Mouse (Mus musculus) intestine, postnatal 0 days (tissue): ENCODE data around the gene Bmf. TPM values are rescaled to one million over a fixed set of nuclear protein-coding genes. Genes with fewer than 3 reads are reported as not detected.
"Not testable (repeated sequence)": the region's sequence is repeated elsewhere in the genome, so short reads cannot be mapped to it uniquely, and the experiment has no call there.

Experiments used
- ATAC-seq: fragments of 200-750 bp; cut with Nextera tagmentation; 2 replicates; pipeline ENCODE4 v1.8.0; 2017; ENCODE audit warnings: mild to moderate bottlenecking, moderate TSS enrichment, moderate library complexity
- H3K27ac ChIP-seq: fragments of 300-500 bp; sonication (generic); 2 replicates; pipeline ENCODE4 v1.5.1; 2014; ENCODE audit warnings: mild to moderate bottlenecking, low read depth, low read length, moderate library complexity
- H3K27me3 ChIP-seq: fragments of 300-500 bp; sonication (generic); replicated peaks from 2 replicates; pipeline ENCODE4 v1.6.1; 2014; ENCODE audit warnings: low read length, mixed read lengths; ENCODE audit not compliant: control insufficient read depth, insufficient read depth
- H3K36me3 ChIP-seq: fragments of 300-500 bp; sonication (generic); 2 replicates; pipeline ENCODE4 v1.6.1; 2014; ENCODE audit warnings: mild to moderate bottlenecking, moderate library complexity; ENCODE audit not compliant: control insufficient read depth, insufficient read depth
- H3K4me1 ChIP-seq: fragments of 300-500 bp; sonication (generic); replicated peaks from 2 replicates; pipeline ENCODE4 v1.6.1; 2014; ENCODE audit warnings: antibody characterized with exemption, low read length, mixed read lengths; ENCODE audit not compliant: control insufficient read depth, insufficient read depth
- H3K4me2 ChIP-seq: fragments of 300-500 bp; sonication (generic); replicated peaks from 2 replicates; pipeline ENCODE4 v1.6.1; 2014; ENCODE audit warnings: low read depth, mild to moderate bottlenecking, moderate library complexity
- H3K4me3 ChIP-seq: fragments of 300-500 bp; sonication (generic); 2 replicates; pipeline ENCODE4 v1.5.1; 2014; ENCODE audit warnings: low read depth, low read length
- H3K9ac ChIP-seq: fragments of 300-500 bp; sonication (generic); 2 replicates; pipeline ENCODE4 v1.6.1; 2014; ENCODE audit warnings: mild to moderate bottlenecking, low read depth, low read length
- H3K9me3 ChIP-seq: fragments of 300-500 bp; sonication (generic); 2 replicates; pipeline ENCODE4 v1.6.1; 2016; ENCODE audit warnings: mixed run types; ENCODE audit not compliant: control insufficient read depth
- CTCF ChIP-seq: sonication (generic); IDR thresholded peaks from 2 replicates; pipeline ENCODE4 v1.5.1; 2016; ENCODE audit warnings: low read depth, mild to moderate bottlenecking, control low read depth, antibody characterized with exemption, moderate library complexity
- WGBS: fragments of 180-500 bp; shearing (Covaris S2); extraction: QIAGEN DNeasy Blood & Tissue Kit; methylation state at CpG from one replicate; pipeline ENCODE4 v1.1.7; 2014; 5-methylcytosine and 5-hydroxymethylcytosine counted together
- polyA plus RNA-seq: library from polyadenylated mRNA; unstranded; fragments of >200 nt; fragmentation: Nextera tagmentation; extraction: Ambion mirVana; gene quantifications from 2 replicates; pipeline ENCODE4 v1.2.1, GENCODE M21; 2015

Gene Bmf
- polyA plus RNA-seq, 1 experiment from 2014 or later: 1.4 TPM

DNA sequence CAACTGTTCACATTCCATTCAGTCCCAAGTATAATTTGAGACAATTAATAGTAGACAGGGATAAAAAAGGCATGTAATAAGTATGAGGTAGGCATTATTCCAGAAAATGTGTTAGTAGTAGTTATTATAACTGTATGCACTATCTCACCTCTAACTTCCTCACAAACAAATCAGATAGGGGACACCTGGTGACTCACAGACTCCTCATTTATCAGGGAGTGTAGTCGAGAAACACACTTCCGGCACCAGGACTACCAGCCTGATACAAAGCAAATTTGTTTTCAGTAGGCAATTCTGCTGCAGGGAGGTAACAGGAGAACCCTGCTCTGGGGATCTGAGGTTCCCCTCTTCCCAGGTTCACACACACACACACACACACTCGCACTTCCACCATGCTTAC, 23.6 kb upstream of the Bmf start:
- no peaks in the 10 kb centered on the region for H3K4me1 ChIP-seq
- WGBS: 58% methylated on average over 3 of the region's 3 CpGs
- H3K36me3 ChIP-seq: no peaks in the 10 kb centered on the region
- H3K9me3 ChIP-seq: no peaks in the 10 kb centered on the region
- no peak overlapping the region for H3K4me2 ChIP-seq
- no peaks in the 10 kb centered on the region for H3K27me3 ChIP-seq
- H3K4me3 ChIP-seq: no peak overlapping the region
- H3K27ac ChIP-seq: no peak overlapping the region
- H3K9ac ChIP-seq: no peak overlapping the region
- ATAC-seq: no peak
- no peak for TF ChIP-seq CTCF

DNA sequence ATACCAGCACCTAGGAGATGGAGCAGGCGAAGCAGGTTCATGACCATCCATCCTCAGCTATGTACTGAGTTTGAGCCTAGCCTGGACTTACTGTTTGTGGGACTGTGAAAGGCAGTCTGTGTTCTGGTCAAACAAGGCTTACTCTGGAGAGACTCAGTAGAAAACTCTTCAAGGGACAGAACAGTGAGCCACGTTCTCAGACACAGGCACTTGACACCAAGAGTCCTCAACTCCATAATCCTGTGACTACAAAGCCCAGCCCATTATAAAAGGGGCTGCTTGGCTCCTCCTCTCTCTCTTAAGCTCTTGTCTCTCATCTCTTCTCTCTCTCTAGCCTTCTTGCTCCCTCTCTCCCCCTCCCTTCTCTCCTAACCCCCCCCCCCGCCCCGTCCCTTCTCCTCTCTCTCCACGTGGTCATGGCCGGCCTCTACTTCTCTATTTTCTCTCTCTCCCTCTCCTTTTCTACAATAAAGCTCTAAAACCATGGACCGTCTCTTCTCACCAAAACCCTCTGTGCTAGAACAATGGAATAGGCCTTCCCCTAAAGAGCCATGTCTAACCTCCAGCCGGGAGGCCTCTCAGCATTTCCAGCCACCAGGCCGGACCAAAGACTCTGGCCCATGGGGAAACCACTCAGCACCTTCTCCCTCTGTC, 22.8 kb upstream of the Bmf start:
- Histone ChIP-seq H3K4me2 (no peak overlapping the region), H3K27me3 (no peaks in the 10 kb centered on the region), H3K27ac (no peak overlapping the region), H3K4me3 (no peak overlapping the region), H3K9ac (no peak overlapping the region), H3K9me3 (no peaks in the 10 kb centered on the region), H3K4me1 (no peaks in the 10 kb centered on the region), H3K36me3 (no peaks in the 10 kb centered on the region)
- ATAC-seq: no peak
- no peak for TF ChIP-seq CTCF
- 81% methylated on average over 9 of the region's 9 CpGs for WGBS

DNA sequence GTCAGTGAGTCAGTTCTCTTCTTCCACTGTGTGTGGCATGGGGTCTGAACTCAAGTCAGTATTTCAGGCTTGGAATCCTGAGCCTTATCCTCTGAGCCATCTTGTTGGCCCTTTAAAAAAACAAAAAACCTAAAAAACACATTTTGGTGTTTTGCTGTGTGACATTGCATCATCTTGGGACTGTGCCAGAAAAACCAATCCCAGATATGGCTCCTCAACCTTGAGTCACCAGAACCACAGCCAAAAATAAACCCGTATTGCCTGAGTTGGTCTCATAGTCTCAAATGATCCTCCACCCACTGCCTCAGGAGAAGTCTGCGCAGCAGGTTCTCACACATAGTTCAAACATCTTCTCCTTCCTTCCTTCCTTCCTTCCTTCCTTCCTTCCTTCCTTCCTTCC, 21.5 kb upstream of the Bmf start:
- H3K27ac ChIP-seq: no peak overlapping the region
- 81% methylated on average over 2 of the region's 2 CpGs for WGBS
- no peak for ATAC-seq
- H3K4me1 ChIP-seq: no peaks in the 10 kb centered on the region
- no peak overlapping the region for H3K4me3 ChIP-seq
- H3K4me2 ChIP-seq: no peak overlapping the region
- no peaks in the 10 kb centered on the region for H3K36me3 ChIP-seq
- no peaks in the 10 kb centered on the region for H3K9me3 ChIP-seq
- no peaks in the 10 kb centered on the region for H3K27me3 ChIP-seq
- H3K9ac ChIP-seq: no peak overlapping the region
- TF ChIP-seq CTCF: no peak

DNA sequence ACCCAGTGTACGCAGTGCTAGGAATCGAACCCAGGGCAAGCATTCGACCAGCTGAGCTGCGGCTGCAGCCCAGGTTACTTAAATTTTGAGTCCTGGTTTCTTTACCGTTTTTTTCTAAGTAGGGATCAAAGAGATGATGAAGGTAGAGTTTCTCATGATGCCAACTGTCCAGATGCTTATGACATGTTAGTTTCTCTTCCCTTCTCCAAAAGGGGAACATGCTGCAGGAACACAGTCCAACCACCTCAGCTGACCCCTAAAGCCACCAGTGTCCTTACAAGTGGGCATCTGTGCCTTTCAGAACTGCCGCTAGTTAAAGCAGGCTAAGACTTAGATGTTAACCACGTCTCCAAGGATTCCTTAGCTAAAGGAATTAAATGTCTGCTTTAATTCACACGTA, 17.7 kb upstream of the Bmf start:
- 83% methylated on average over 8 of the region's 8 CpGs for WGBS
- no peak overlapping the region for H3K4me3 ChIP-seq
- TF ChIP-seq CTCF: no peak
- H3K4me2 ChIP-seq: no peak overlapping the region
- H3K9ac ChIP-seq: no peak overlapping the region
- H3K4me1 ChIP-seq: no peaks in the 10 kb centered on the region
- H3K27ac ChIP-seq: no peak overlapping the region
- no peaks in the 10 kb centered on the region for H3K36me3 ChIP-seq
- no peaks in the 10 kb centered on the region for H3K27me3 ChIP-seq
- H3K9me3 ChIP-seq: no peaks in the 10 kb centered on the region
- no peak for ATAC-seq

DNA sequence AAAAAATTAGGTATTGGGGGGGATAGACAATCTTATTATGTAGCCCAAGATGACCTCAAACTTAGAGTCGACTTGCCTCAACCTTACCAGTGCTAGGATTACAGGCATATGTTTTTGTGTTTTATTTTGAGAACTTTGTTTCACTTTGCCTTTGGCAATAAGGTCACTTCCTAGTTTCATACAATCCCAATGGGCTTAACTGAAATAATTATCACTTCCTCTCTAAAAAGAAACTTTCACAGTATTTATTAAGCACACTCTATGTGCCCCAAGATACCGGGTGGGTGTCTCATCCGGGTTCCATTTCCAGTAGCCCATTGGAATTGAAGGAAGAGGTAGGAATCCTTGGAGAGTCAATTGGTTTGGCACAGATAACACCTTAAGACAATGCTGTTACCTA, 12.9 kb upstream of the Bmf start:
- H3K9me3 ChIP-seq: no peaks in the 10 kb centered on the region
- H3K36me3 ChIP-seq: no peaks in the 10 kb centered on the region
- no peak for ATAC-seq
- H3K4me2 ChIP-seq: no peak overlapping the region
- WGBS: 89% methylated on average over 3 of the region's 3 CpGs
- TF ChIP-seq CTCF: no peak
- no peak overlapping the region for H3K9ac ChIP-seq
- H3K27me3 ChIP-seq: no peaks in the 10 kb centered on the region
- H3K4me3 ChIP-seq: no peak overlapping the region
- H3K27ac ChIP-seq: no peak overlapping the region
- H3K4me1 ChIP-seq: no peaks in the 10 kb centered on the region

DNA sequence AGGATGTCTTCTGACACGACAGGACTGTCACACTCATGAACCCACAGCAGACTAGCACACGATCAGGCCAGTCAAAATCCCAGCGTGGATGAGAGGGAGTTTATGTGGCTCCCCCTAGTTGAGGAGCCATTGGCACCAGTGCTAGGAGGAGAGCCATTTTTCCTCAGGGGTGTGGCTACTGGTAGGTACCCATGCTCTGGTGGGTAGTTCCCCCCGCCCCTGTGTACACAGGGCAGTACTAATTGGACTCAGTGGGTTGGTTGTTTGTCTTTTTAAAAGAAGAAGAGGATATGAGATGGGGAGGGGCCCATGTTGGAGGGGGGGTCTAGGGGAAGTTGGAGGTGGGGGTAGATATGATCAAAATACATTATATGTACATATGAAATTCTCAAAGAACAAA, 12.5 kb upstream of the Bmf start:
- Histone ChIP-seq H3K4me2 (no peak overlapping the region), H3K27me3 (no peaks in the 10 kb centered on the region), H3K9ac (no peak overlapping the region), H3K36me3 (no peaks in the 10 kb centered on the region), H3K27ac (no peak overlapping the region), H3K9me3 (no peaks in the 10 kb centered on the region), H3K4me3 (no peak overlapping the region), H3K4me1 (no peaks in the 10 kb centered on the region)
- TF ChIP-seq CTCF: no peak
- ATAC-seq: no peak
- 76% methylated on average over 4 of the region's 4 CpGs for WGBS

DNA sequence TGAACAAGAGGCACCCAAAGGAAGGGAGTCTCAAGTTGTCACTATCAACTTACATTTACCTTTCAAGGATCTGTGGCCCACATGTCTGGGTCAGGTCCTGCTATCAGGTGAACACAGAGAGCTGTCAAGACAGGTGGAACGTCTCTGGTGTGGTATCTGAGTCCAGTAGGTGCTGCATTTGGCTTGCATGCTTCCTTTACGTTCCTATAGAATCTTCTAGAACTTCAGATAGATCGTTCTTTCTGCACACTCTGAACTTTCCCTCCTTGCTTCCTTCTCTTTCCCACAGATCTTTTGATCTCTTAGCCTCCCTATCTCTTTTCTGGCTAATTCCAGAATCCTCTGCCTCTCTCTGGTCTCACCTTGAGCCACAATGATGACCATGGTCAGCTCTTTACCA, 8.9 kb upstream of the Bmf start:
- Histone ChIP-seq H3K27me3 (no peaks in the 10 kb centered on the region), H3K4me1 (no peaks in the 10 kb centered on the region), H3K9ac (no peak overlapping the region), H3K4me2 (no peak overlapping the region), H3K27ac (no peak overlapping the region), H3K4me3 (no peak overlapping the region), H3K36me3 (no peaks in the 10 kb centered on the region), H3K9me3 (no peaks in the 10 kb centered on the region)
- WGBS: 87% methylated on average over 3 of the region's 3 CpGs
- TF ChIP-seq CTCF: no peak
- no peak for ATAC-seq

DNA sequence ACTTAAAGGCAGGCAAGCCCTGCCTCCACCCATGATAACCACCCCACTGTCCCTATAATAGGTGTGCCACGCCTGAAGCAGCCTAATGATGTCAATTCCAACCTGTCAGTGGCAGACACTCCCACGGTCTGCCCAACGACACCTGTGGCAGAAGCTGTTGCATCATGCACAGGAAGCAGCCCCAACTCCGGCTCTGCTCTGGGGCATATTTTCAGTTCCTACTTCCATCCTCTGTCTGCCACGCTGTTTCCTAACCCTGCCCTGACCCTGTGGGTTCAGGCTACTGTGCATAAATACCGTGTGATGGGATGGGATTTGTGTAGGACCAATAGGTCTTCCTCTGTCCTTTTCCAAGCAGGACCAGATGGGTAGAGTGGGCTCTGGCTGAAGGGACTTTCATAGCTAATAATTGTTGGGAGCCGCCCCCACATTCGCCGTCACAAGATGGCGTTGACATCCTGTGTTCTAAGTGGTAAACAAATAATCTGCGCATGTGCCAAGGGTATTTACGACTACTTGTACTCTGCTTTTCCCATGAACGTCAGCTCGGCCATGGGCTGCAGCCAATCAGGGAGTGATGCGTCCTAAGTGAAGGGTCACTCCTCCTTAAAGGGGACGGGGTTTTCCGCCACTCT, 5.0 kb upstream of the Bmf start:
- H3K4me1 ChIP-seq, H3K36me3 ChIP-seq, H3K9me3 ChIP-seq, H3K27me3 ChIP-seq: not testable (repeated sequence)
- WGBS: 52% methylated on average over 14 of the region's 17 CpGs
- H3K9ac ChIP-seq: peak overlapping the region; percentile 31; the same call in 1 of the 2 replicates
- peak overlapping the region; percentile 68 for H3K27ac ChIP-seq
- H3K4me2 ChIP-seq: peak overlapping the region; percentile 52
- peak overlapping the region; percentile 29 for H3K4me3 ChIP-seq
- peak; percentile 71 for ATAC-seq
